Mouse (Mus musculus): ENCODE data around the gene Mybpc1.
"Not testable (repeated sequence)": the region's sequence is repeated elsewhere in the genome, so short reads cannot be mapped to it uniquely, and the experiment has no call there.

The Mybpc1 gene

GRCm38 (mm10) chr10:88494959-88495587 lies 109.9 kb downstream of the Mybpc1 start:
- DNase-seq (ENCODE audit: low read depth), result no peak

GRCm38 (mm10) chr10:88492658-88493057 lies 112.3 kb downstream of the Mybpc1 start:
- no peak for DNase-seq (ENCODE audit: low read depth)

GRCm38 (mm10) chr10:88491632-88492031 lies 113.3 kb downstream of the Mybpc1 start:
- DNase-seq (ENCODE audit: low read depth), result no peak

GRCm38 (mm10) chr10:88488629-88489028 lies 116.3 kb downstream of the Mybpc1 start:
- DNase-seq (ENCODE audit: low read depth), result no peak

DNA sequence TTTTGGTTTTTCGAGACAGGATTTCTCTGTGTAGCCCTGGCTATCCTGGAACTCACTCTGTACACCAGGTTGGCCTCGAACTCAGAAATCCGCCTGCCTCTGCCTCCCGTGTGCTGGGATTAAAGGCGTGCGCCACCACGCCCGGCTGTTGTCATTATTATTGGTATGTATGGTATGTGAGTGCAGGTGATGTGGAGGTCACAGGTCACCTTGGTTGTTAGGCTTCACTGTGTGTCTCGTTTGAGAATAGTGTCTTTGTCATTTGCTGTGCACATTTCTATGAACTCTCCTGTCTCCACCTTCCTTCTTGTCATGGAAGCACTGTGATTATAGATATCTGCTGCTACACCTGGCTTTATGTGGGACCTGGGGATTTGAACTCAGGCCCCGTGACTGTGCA lies 122.1 kb downstream of the Mybpc1 start:
- not testable (repeated sequence) for DNase-seq (ENCODE audit: low read depth)

Data from naive thymus-derived CD4-positive, alpha-beta T cell, adult 2 months (primary cell).